Mouse (Mus musculus) brain, embryonic 14.5 days (tissue): Measurements from ENCODE around the gene Gm45713.

Experiments
- CTCF ChIP-seq: fragments of 200-500 bp; IDR thresholded peaks from 2 replicates; pipeline ENCODE4 v1.5.1; 2012; ENCODE audit warnings: inconsistent platforms, mild to moderate bottlenecking, moderate library complexity, borderline replicate concordance; ENCODE audit not compliant: insufficient read depth, insufficient read length; ENCODE audit errors: extremely low read depth
- POLR2A ChIP-seq: fragments of 200-500 bp; IDR thresholded peaks from 2 replicates; pipeline ENCODE4 v1.6.1; 2012; ENCODE audit warnings: mild to moderate bottlenecking, inconsistent platforms, borderline replicate concordance; ENCODE audit not compliant: poor library complexity, insufficient read depth, insufficient read length, severe bottlenecking; ENCODE audit errors: extremely low read depth

DNA sequence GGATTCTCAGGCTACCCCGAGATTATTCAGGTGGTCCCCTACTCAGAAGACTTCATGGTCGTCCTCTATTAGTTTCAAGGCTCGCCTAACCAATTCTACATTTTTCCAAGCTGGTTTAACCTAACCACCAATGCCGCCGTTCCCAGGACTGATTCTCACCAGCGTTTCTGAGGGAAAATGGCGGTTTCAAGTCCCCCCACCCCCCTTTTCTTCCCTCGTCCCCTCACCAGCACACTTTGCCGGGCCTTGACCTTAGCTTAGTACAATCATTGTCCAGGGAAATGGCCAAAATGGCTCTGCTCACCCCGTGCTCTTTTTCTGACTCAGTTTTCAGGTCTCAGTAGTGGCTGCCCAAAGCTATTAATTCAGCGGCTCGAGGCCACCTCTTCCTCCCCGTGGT lies 39.4 kb upstream of the Gm45713 start:
- TF ChIP-seq POLR2A (no peak), CTCF (no peak)
